ENCODE assay signal across 15 mouse cellular contexts in the genomic region with DNA sequence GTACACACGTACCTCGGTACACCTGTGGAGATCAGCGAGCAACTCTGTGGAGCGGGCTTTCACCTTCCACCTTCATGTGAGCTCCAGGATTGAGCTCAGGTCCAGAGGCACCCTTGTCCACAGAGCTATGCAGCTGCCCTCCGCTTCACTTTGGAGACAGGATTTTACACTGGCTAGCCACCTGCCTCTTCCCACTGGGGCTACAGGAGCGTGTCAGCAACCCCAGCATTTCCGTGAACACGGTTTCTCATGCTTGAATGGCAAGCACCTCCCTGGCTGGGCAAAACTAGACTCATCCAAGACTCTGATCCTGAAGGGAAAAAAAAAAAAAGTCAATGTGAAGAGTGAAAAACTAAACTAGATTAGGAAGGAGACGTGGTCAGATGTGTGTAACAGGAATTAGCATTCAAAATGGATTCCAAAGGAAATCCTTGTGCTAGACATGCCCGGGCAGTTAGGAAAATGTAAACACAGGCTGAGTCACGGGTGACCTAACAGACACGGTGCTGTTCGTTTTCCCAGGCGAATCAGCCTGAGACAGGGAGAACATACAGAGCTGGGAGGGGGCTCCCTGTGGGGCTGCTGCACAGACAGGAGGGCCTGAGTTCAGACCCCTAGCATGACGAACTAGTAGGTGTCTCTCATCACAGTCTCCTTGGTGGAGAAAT. TPM values are rescaled to one million over a fixed set of nuclear protein-coding genes. Genes with fewer than 3 reads are reported as not detected.
DNase-seq lines count a peak whose midpoint lies in the region; ATAC-seq and TF ChIP-seq lines count a peak whose summit lies in the region.
"Had no signal": no experiment of that assay in that cellular context is flagged by ENCODE, and none has a peak within 500 bp of the region (broad histone marks: within the 10 kb centered on the region; RNA-seq: fewer than 3 reads in every experiment).

No protein-coding gene starts in this region.

- H3ac ChIP-seq in myocyte (ENCODE audit: control insufficient read depth, insufficient read length) = no peak overlapping the region

- H3K36me3 ChIP-seq in heart, embryonic 15.5 days = peaks cover 6% of the 10 kb centered on the region
- H3K36me3 ChIP-seq in intestine, embryonic 16.5 days (ENCODE audit: control insufficient read depth, insufficient read depth, low read length) = peaks cover 10% of the 10 kb centered on the region; the same call in 1 of the 2 replicates
- peaks cover 14% of the 10 kb centered on the region for H3K36me3 ChIP-seq in myocyte (ENCODE audit: control insufficient read depth, insufficient read depth)

- no peak overlapping the region for H3K4me3 ChIP-seq in heart, embryonic 15.5 days
- no peak overlapping the region for H3K4me3 ChIP-seq in intestine, embryonic 16.5 days (ENCODE audit: low read length)
- no peak overlapping the region for H3K4me3 ChIP-seq in myocyte
- H3K4me3 ChIP-seq: midbrain, embryonic 12.5 days had no signal

- intact Hi-C loops in heart, postnatal 10 days (cut with DNase I) = no loop called here
- intact Hi-C loops in left cerebral cortex, postnatal 14 days (cut with DNase I) = no loop called here

- ATAC-seq in heart, embryonic 15.5 days (replicated peaks; ENCODE audit: insufficient number of reproducible peaks, insufficient read depth, low FRiP score, low read depth) = no peak
- peak; percentile 7; the same call in 1 of the 2 replicates for ATAC-seq in intestine, embryonic 16.5 days
- ATAC-seq: inflammation-experienced regulatory T-cells, adult 6 months had no signal

- no peak overlapping the region for H3K9ac ChIP-seq in heart, embryonic 15.5 days
- H3K9ac ChIP-seq in intestine, embryonic 16.5 days (ENCODE audit: low read depth, low read length) = no peak overlapping the region
- H3K9ac ChIP-seq: midbrain, embryonic 12.5 days had no signal

- no peak for TF ChIP-seq POLR2A in myocyte (IDR thresholded peaks at IDR 0.05; ENCODE audit: insufficient read length, low read depth)

- peaks cover 20% of the 10 kb centered on the region for H3K27me3 ChIP-seq in heart, embryonic 15.5 days
- H3K27me3 ChIP-seq in intestine, embryonic 16.5 days (replicated peaks; ENCODE audit: control insufficient read depth, insufficient read depth, low read length) = no peaks in the 10 kb centered on the region; the same call in 1 of the 2 replicates
- no peaks in the 10 kb centered on the region for H3K27me3 ChIP-seq in myocyte (ENCODE audit: control insufficient read depth, insufficient read depth, insufficient read length)

- no peak overlapping the region for H3K4me2 ChIP-seq in heart, embryonic 15.5 days
- no peak overlapping the region for H3K4me2 ChIP-seq in intestine, embryonic 16.5 days (ENCODE audit: low read depth, low read length)
- H3K4me2 ChIP-seq in myocyte (ENCODE audit: low read depth) = peak overlapping the region; percentile 15
- H3K4me2 ChIP-seq: midbrain, embryonic 12.5 days had no signal

- no peak for DNase-seq in heart, postnatal 10 days
- DNase-seq in MN1 (ENCODE audit: low spot score) = peak; percentile 44
- DNase-seq in cerebellum, postnatal 25 days = no peak
- DNase-seq in left cerebral cortex, postnatal 14 days (ENCODE audit: low spot score in 2 of 2) = no peak
- DNase-seq in urinary bladder, postnatal 25 days (ENCODE audit: low spot score) = no peak
- DNase-seq: embryo, embryonic 11 days; left cerebral cortex, postnatal 4 days; lung, adult 18-20 months; spleen, adult 18-20 months; thymus, postnatal 25 days had no signal

- 0 out of 2 replicates have a peak overlapping the region, but pooled peaks have one; percentile 18 for H3K27ac ChIP-seq in heart, embryonic 15.5 days
- H3K27ac ChIP-seq in intestine, embryonic 16.5 days (ENCODE audit: low read length) = peak overlapping the region; percentile 57
- H3K27ac ChIP-seq: midbrain, embryonic 12.5 days had no signal

- H3K4me1 ChIP-seq in heart, embryonic 15.5 days (replicated peaks) = peaks cover 22% of the 10 kb centered on the region
- H3K4me1 ChIP-seq in intestine, embryonic 16.5 days (ENCODE audit: control insufficient read depth, insufficient read depth, low read length) = peaks cover 13% of the 10 kb centered on the region

- 54% methylated on average over 15 of the region's 15 CpGs for WGBS in heart, embryonic 15.5 days
- 46% methylated on average over 15 of the region's 15 CpGs for WGBS in intestine, embryonic 16.5 days

- H3K79me2 ChIP-seq in myocyte (ENCODE audit: control insufficient read depth, insufficient read depth) = no peaks in the 10 kb centered on the region

- H3K9me3 ChIP-seq in heart, embryonic 15.5 days (replicated peaks) = no peaks in the 10 kb centered on the region
- no peaks in the 10 kb centered on the region for H3K9me3 ChIP-seq in intestine, embryonic 16.5 days (ENCODE audit: control insufficient read depth, low read length)
- H3K9me3 ChIP-seq: midbrain, embryonic 12.5 days had no signal

TF ChIP-seq in myocyte, 11 proteins besides CTCF, POLR2A, EP300 and RAD21:
- TF ChIP-seq MYOG (IDR thresholded peaks at IDR 0.05; ENCODE audit: control insufficient read depth in 1 of 3, insufficient read depth in 1 of 3, insufficient read length in 2 of 3, low read depth in 2 of 3) = no peak

RNA-seq across cellular contexts. Expression of a gene that starts 4.4 kb away (rescaled TPM):
- 1.2 and 3.9 TPM in 2 replicates for polyA plus RNA-seq in heart, embryonic 15.5 days (2015; fragmentation: Nextera tagmentation; extraction: Ambion mirVana)
- 1 to 10 TPM; 4.8 to 5.5 TPM for total RNA-seq in heart, postnatal 10 days (2021)
- polyA plus RNA-seq in intestine, embryonic 16.5 days (2015; fragmentation: Nextera tagmentation; extraction: Ambion mirVana) = 11.9 and 15.2 TPM in 2 replicates
- polyA plus RNA-seq in myocyte (2012; fragmentation: generic; extraction: Trizol) = 1.2 TPM
- 1 to 10 TPM; 3.2 to 4.2 TPM for total RNA-seq in left cerebral cortex, postnatal 14 days (2021)
- polyA plus RNA-seq: inflammation-experienced regulatory T-cells, adult 6 months had no signal

RNA-seq across cellular contexts. Expression of a gene that starts 36.9 kb away (rescaled TPM):
- 9.1 and 14.7 TPM in 2 replicates for polyA plus RNA-seq in heart, embryonic 15.5 days (2015; fragmentation: Nextera tagmentation; extraction: Ambion mirVana)
- total RNA-seq in heart, postnatal 10 days (2021) = 10 to 100 TPM in 1 of 2 experiments, 1 to 10 TPM in 1; 8.3 to 10.9 TPM
- polyA plus RNA-seq in intestine, embryonic 16.5 days (2015; fragmentation: Nextera tagmentation; extraction: Ambion mirVana) = 15.7 and 16.7 TPM in 2 replicates
- 13.1 TPM for polyA plus RNA-seq in myocyte (2012; fragmentation: generic; extraction: Trizol)
- total RNA-seq in left cerebral cortex, postnatal 14 days (2021) = 10 to 100 TPM; 19.8 to 22.4 TPM

RNA-seq across cellular contexts. Expression of a gene that starts 37.1 kb away (rescaled TPM):
- polyA plus RNA-seq in heart, embryonic 15.5 days (2015; fragmentation: Nextera tagmentation; extraction: Ambion mirVana) = 21.4 and 21.9 TPM in 2 replicates
- 10 to 100 TPM; 26.6 to 26.7 TPM for total RNA-seq in heart, postnatal 10 days (2021)
- polyA plus RNA-seq in intestine, embryonic 16.5 days (2015; fragmentation: Nextera tagmentation; extraction: Ambion mirVana) = 27.3 and 29.2 TPM in 2 replicates
- 84.9 TPM for polyA plus RNA-seq in myocyte (2012; fragmentation: generic; extraction: Trizol)
- total RNA-seq in left cerebral cortex, postnatal 14 days (2021) = 10 to 100 TPM; 43.2 to 50.7 TPM

RNA-seq across cellular contexts. Expression of a gene that starts 42.4 kb away (rescaled TPM):
- polyA plus RNA-seq in heart, embryonic 15.5 days (2015; fragmentation: Nextera tagmentation; extraction: Ambion mirVana) = 120 and 147 TPM in 2 replicates
- 10 to 100 TPM; 31.7 to 33.1 TPM for total RNA-seq in heart, postnatal 10 days (2021)
- 360 and 389 TPM in 2 replicates for polyA plus RNA-seq in intestine, embryonic 16.5 days (2015; fragmentation: Nextera tagmentation; extraction: Ambion mirVana)
- polyA plus RNA-seq in myocyte (2012; fragmentation: generic; extraction: Trizol) = 172 TPM
- 10 to 100 TPM; 18.8 to 19.4 TPM for total RNA-seq in left cerebral cortex, postnatal 14 days (2021)

RNA-seq across cellular contexts. Expression of a gene that starts 57.6 kb away (rescaled TPM):
- 648 and 727 TPM in 2 replicates for polyA plus RNA-seq in heart, embryonic 15.5 days (2015; fragmentation: Nextera tagmentation; extraction: Ambion mirVana)
- 100 to 1,000 TPM; 338 to 393 TPM for total RNA-seq in heart, postnatal 10 days (2021)
- 1,239 and 1,387 TPM in 2 replicates for polyA plus RNA-seq in intestine, embryonic 16.5 days (2015; fragmentation: Nextera tagmentation; extraction: Ambion mirVana)
- polyA plus RNA-seq in myocyte (2012; fragmentation: generic; extraction: Trizol) = 502 TPM
- total RNA-seq in left cerebral cortex, postnatal 14 days (2021) = 100 to 1,000 TPM; 254 to 295 TPM
